Mouse (Mus musculus): ENCODE data around the gene Mtus2.
"Not testable (repeated sequence)": the region's sequence is repeated elsewhere in the genome, so short reads cannot be mapped to it uniquely, and the experiment has no call there.

Gene Mtus2

DNA sequence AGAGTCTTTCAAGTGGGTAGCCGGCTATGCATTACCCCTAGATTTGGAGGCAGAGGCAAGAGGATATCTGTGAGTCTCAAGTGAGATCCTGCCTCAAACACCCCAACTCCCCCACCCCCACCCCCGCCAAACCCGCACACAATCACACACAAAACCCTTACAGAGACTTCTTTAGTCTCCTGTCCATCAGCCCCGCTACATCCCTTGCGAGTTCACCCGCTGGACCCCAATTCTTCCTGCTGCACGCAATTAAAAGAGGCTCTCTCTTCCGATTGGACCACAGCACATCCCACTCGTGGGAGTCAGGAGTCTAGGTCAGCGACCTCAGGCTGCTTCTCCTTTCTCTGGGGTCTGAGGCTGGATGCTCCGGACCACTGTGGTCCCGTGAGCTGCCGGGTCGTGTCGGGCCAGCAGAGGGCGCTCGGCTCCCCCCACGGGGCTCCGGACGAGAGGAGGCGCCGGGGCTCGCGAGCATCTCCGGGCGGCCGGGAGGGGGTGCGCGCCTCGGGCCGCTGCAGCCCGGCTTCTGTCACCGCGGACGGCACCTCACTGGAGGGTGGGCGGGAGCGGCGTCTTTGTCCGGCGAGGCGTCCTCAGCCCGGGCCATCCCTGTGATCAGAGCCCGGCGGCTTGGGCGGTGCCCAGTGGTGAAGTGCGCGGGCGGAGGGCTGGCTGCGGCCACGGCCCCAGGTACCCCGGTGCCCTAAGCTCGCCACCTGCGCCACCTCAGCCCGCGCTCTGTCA is at the start of gene Mtus2:
Mtus2 (plus strand) TSS at position 500 of the 744 bp plus-strand sequence.
- DNase-seq = peak; percentile 92

- no peak for DNase-seq
Measured at GRCm38 (mm10) chr5:147907851-147908250, 49.3 kb upstream of the Mtus2 start.

GRCm38 (mm10) chr5:147910807-147911509 is 46.2 kb upstream of the Mtus2 start:
- DNase-seq = no peak

DNA sequence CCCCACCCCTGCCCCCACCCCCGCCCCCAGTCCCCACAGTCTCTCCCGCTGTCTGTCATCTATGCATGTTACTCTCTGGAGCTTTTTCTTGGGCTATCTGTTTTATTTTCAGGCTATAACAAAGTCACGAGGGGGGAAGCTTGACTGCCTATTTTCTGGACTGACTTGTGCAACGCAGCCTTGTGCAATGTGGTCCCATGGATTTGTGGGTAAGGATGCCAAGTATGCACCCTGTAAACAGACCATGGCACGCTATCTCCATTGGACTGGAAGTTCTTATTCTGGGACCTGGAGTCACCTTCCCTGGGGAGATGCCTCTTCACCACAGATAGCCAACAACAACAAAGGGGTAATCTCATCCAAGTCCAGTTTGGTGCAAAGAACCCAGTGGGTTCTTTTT is 45.4 kb upstream of the Mtus2 start:
- no peak for DNase-seq

DNA sequence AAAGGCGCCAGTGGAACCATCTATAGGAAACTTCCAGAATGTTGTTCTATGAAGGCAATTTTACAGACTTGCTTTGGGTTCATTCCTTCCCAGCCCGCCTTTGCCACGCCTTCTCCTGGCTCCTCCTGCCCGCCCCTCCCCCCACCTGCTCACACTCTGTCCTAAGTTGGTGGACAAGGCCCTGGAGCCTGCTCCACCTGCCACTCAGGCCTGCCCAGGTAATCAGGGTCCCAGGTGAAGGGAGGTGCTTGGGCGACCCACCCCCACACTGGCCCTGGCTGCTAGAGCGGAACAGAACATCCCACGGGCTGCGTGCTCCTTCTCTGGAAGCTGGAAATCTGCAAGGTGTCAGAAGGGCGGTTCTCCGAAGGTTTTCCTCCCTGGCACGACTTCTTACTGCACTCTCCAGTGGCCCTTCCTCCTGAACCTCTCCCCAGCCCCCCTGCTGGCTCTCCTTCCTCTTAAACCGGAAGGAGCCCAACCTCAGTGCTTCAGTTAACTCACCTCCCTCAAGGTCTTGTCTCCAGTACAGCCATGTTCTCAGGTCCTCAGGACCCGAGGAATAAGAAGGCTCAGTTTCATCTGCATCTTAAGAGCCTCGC is 43.8 kb upstream of the Mtus2 start:
- no peak for DNase-seq

GRCm38 (mm10) chr5:147915038-147915566 is 42.0 kb upstream of the Mtus2 start:
- no peak for DNase-seq

DNA sequence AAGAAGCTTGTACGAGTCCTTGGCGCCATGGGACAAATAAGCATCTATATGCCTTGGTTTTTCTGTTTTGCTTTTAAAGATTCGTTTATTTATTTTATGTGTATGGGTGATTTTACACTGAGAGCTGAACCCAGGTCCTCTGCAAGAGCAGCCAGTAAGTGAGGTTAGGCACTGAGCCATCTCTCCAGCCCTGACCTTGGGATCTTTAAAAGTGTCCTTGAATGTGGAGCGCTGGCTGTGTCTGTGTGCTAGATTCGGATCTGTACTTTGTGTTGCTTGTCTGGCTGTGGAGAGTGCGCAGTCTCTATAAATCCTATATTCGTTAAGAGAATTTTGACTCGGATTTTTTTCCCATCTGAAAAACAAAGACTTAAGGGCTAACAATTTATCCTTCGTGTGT is 40.9 kb upstream of the Mtus2 start:
- DNase-seq = no peak

GRCm38 (mm10) chr5:147918044-147918846 is 38.9 kb upstream of the Mtus2 start:
- no peak for DNase-seq

GRCm38 (mm10) chr5:147924621-147925020 is 32.5 kb upstream of the Mtus2 start:
- no peak for DNase-seq

DNA sequence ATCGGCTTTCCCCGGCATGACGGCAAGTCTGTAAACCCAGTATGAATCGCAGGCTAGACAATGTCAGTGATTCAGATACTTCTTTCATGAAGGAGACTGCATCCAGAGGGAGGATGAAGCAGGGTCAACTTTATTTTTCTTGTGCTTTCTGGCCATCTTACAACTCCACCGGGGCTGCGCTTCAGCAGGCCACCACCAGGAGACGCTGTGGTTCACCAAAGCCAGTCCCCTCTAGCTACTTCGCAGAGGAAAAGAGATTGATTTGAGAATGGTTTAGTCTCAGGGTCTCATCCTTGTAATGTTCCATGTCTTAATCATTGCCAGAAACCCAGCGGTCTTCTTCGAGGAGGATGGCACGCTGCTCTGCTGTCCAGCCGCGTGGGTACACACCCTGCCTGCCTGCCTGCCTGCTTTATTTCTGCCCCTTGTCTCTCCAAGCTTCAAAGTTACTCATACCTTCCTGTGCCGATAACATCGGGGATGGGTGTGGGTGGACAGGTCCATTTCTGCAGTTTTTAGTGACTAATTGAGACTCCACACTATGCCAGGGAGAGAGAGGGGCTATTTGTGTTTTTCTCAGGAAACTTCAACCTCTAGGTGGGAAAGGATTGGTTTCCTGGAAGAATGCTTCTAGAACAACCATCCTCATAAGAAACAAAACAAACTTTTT is 31.1 kb upstream of the Mtus2 start:
- no peak for DNase-seq

DNA sequence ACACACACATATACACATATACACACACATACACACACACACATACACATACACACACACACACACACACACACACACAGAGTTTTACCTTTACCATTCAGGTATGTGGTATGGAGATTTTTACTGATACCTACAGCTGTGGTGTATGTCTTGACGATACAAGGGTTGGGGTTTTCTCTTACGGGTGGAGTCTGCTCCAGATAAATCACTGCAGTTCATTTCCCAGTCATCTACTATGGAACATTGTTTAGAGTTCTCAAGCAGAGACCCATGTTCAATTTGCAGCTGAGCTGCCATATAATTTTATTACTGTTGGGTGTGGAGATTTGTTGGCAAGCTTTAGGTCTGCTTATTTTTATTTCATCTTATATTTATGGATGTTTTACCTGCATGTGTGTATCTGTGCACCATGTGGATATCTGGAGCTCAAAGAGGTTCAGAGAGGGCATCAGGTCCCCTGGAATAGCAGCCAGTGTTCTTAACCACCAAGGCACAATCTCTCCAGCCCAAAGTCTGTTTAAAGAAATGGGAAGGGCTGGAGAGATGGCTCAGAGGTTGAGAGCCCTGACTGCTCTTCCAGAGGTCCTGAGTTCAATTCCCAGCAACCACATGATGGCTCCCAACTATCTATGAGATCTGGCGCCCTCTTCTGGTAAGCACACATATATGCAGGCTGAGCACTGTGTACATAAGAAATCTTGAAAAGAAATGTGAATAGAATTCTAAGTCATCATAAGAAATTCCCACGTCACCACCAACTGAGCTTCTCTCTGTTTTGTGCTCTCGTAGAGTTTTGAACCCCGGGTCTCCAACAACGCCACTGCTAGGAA is 28.2 kb upstream of the Mtus2 start:
- no peak for DNase-seq

- no peak for DNase-seq
Measured at GRCm38 (mm10) chr5:147935096-147935495, 22.0 kb upstream of the Mtus2 start.

- no peak for DNase-seq
Measured at GRCm38 (mm10) chr5:147939226-147939625, 17.9 kb upstream of the Mtus2 start.

GRCm38 (mm10) chr5:147945000-147945666 is 12.0 kb upstream of the Mtus2 start:
- no peak for DNase-seq

DNA sequence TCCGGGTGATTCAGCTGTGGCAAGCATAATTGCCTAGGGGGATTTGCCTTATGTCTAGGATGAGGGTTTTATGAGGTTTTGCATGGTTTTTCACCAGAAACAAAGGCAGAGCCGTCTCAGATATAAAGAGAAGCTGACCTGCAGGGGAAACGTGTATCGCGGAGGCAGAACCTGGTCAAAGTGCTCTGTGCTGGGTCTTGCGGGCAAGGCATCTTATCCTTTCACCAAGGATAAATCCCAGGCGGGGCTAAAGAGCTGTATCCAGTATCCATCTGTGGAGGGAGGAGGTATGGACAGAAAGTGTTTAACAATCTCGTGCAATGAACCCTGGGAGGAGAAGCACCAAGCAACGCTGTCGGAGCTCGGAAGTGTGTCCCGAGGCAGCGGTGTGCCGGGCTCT is 7.2 kb upstream of the Mtus2 start:
- no peak for DNase-seq

GRCm38 (mm10) chr5:147951751-147952150 is 5.4 kb upstream of the Mtus2 start:
- no peak for DNase-seq

GRCm38 (mm10) chr5:147953181-147953580 is 3.9 kb upstream of the Mtus2 start:
- DNase-seq = not testable (repeated sequence)

DNA sequence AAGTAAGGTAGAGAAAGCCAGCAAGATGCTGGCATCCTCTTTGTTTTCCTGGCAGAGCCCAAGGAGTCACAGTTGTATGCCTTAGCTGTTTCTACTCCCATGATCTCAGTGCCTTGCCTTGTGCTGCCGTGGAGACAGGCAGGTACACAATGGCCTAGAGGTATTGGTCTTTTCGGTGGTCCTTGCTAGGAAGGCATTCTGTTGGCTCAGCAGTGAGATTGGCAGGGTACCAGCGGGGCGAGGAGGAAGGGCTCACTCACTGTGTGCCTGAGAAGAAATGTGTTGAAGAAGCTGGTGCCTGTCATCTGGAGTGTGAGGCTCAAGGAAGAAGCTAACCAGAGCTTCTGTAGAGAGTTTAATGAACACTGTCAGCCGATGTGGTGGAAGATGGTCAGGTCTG is 1.4 kb upstream of the Mtus2 start:
- peak; percentile 51 for DNase-seq

DNA sequence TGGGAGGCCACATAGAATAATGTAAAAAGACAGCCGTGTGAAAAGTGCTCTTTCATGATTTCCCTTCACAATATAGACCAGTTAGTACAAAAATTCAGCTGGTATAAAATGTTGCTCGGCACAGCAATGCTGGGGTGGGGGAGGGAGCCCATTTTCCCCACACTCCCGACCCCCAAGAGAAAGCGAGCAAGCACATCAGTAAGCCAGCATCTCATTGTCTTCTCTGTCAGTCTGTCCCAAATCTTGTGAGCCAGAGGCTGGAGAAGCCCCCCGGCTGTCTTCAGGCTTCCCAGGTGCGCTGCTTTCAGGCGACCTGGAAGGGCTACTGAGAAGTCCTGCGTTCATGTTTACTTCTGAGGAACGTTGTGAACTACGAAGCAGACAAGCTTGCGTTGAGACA is 699 bp upstream of the Mtus2 start:
- no peak for DNase-seq

DNA sequence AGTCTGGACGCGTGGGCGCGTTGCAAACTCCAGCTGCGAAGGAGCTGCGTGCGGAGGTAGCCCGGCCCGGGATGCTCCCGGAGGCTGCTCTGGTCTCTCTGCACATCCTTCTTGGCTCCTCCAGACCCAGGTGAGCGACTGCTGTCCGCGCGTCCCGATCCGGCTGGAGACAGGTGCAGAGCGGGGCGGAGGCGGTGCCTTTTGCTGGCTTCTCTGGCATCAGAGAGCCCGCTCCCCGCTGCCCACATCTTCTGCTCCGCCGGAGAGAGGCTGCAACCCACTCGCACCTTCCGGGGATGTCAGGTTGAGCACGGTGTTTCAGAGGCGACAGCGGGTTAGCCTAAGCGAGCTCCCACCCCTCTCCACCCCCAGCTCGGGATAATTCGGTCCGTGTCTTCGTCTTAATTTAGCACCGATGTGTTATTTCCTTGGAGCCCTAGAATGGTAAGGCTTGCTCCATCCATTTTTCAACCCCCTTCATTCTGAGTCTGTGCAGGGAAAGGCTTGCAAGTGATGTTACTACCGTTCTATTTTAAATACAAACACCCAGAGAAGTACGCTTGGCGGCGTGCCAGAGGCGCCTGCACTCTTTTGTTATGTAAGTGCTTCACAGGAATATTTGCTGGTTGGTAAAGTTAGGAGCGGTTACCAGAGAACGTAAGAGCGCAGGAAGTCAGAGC is 612 bp downstream of the Mtus2 start:
- DNase-seq = peak; percentile 85

Data from cerebellum, adult 11-12 months (tissue).